Mouse (Mus musculus): ENCODE measurements at regions not wholly inside any gene's neighbourhood (a gene's known extent, or its start where the extent isn't known, plus 50 kb on each side); places are given as distances from the start of the nearest gene placed in this dataset.

DNA sequence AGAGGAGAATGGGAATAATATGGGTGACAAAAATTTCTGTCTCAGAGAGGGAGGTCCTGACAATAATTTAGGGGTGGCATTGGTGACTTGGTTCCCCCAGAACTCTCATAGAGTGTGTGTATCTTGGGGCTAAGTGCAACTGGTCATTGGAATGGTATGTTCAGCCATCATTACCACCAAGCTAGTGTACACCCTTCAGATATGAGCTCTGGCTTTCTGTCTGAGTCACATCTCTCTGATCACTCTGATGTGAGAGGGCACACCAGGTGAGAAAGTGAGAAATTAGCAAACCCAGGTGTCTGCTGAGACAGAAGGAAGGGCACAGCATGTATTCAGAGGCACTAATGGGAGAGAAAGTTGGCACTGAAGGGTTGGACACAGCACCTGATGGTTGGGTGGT, 642.8 kb downstream of the Zfp706 start:
- no peak for TF ChIP-seq CTCF (IDR thresholded peaks at IDR 0.05)
- DNase-seq (ENCODE audit: low read depth, low spot score), result no peak
- CTCF ChIA-PET, result no interaction called here
- H3K27me3 ChIP-seq, result no peaks in the 10 kb centered on the region
- no peak for ATAC-seq
- in situ Hi-C loops (cut with MboI; ENCODE audit: low pct_unique_long_range_greater_than_20kb), result no loop called here
- POLR2A ChIA-PET, result interaction anchor here (0.6 kb wide), 1 partner anchor 16 kb away, joined by 3 read pairs; no protein-coding TSS in a partner anchor

DNA sequence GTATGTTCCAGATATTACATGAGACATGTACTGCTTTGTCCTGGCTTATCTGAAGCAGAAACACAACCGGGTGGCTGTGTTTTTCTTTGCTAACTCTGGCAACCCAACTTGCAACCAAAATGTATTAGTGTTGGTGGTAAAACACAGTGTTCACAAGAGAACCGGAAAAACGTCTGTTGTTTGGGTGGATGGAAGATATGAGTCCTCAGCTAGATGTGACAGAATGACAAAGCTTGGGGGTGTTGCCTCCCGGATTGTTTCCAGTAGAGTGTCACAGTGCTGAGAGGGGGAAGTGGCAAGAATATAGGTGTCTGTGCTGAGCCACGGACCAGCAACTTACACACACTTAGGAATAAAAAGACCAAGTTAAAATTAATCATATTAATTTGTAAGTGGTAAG, 643.5 kb downstream of the Zfp706 start:
- ATAC-seq, result no peak
- no peak for TF ChIP-seq CTCF (IDR thresholded peaks at IDR 0.05)
- H3K27me3 ChIP-seq, result no peaks in the 10 kb centered on the region
- ChIA-PET CTCF (no interaction called here), POLR2A (no interaction called here)
- in situ Hi-C loops (cut with MboI; ENCODE audit: low pct_unique_long_range_greater_than_20kb), result no loop called here
- DNase-seq (ENCODE audit: low read depth, low spot score), result no peak

- no peak for ATAC-seq
Observed at GRCm38 (mm10) chr15:36362911-36363565, 644.5 kb downstream of the Zfp706 start.

GRCm38 (mm10) chr15:36361522-36362148, 645.9 kb downstream of the Zfp706 start:
- ChIA-PET POLR2A (no interaction called here), CTCF (interaction anchor here (0.8 to 1.4 kb wide), 3 partner anchors 14 to 127 kb away, joined by 3 read pairs; no protein-coding TSS in a partner anchor)
- in situ Hi-C loops (cut with MboI; ENCODE audit: low pct_unique_long_range_greater_than_20kb), result no loop called here
- no peaks in the 10 kb centered on the region for H3K27me3 ChIP-seq
- ATAC-seq (no peak), DNase-seq (ENCODE audit: low read depth, low spot score) (no peak)
- no peak for TF ChIP-seq CTCF (IDR thresholded peaks at IDR 0.05)

More at GRCm38 (mm10) chr15:36362911-36363565, 644.5 kb downstream of the Zfp706 start:
- TF ChIP-seq CTCF (IDR thresholded peaks at IDR 0.05), result peak; percentile 53
- H3K27me3 ChIP-seq, result no peaks in the 10 kb centered on the region
- DNase-seq (ENCODE audit: low read depth, low spot score), result no peak
- CTCF ChIA-PET, result interaction anchor here (1.0 kb wide), 2 partner anchors 11 to 18 kb away, joined by 3 to 4 read pairs; no protein-coding TSS in a partner anchor
- in situ Hi-C loops (cut with MboI; ENCODE audit: low pct_unique_long_range_greater_than_20kb), result no loop called here
- POLR2A ChIA-PET, result no interaction called here

GRCm38 (mm10) chr15:36360694-36361521, 646.7 kb downstream of the Zfp706 start:
- no peak for DNase-seq (ENCODE audit: low read depth, low spot score)
- no peaks in the 10 kb centered on the region for H3K27me3 ChIP-seq
- CTCF ChIA-PET, result interaction anchor here (0.6 to 1.4 kb wide), 4 partner anchors 13 to 127 kb away, joined by 3 read pairs; no protein-coding TSS in a partner anchor
- no peak for TF ChIP-seq CTCF (IDR thresholded peaks at IDR 0.05)
- in situ Hi-C loops (cut with MboI; ENCODE audit: low pct_unique_long_range_greater_than_20kb), result no loop called here
- ATAC-seq, result no peak
- POLR2A ChIA-PET, result no interaction called here

DNA sequence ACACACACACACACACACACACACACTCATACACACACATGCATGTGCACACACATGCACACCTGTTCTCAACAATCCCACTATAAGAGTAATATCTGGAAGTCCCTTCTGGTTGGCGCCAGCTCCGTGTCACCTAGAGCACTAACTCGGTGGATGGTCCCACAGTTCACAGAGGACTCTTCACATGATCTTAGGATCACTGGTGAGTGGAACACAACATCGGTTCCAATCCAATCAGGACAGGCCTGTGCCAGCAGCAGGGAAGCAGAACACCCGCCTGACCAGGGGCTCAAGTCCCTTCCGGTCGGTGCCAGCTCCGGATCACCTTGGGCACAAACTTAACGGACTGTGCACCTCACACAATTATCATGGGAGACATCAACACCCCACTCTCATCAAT, 651.7 kb downstream of the Zfp706 start:
- DNase-seq (ENCODE audit: low read depth, low spot score) (no peak), ATAC-seq (no peak)
- no peak for TF ChIP-seq CTCF (IDR thresholded peaks at IDR 0.05)
- ChIA-PET CTCF (no interaction called here), POLR2A (no interaction called here)
- in situ Hi-C loops (cut with MboI; ENCODE audit: low pct_unique_long_range_greater_than_20kb), result no loop called here
- H3K27me3 ChIP-seq, result no peaks in the 10 kb centered on the region

DNA sequence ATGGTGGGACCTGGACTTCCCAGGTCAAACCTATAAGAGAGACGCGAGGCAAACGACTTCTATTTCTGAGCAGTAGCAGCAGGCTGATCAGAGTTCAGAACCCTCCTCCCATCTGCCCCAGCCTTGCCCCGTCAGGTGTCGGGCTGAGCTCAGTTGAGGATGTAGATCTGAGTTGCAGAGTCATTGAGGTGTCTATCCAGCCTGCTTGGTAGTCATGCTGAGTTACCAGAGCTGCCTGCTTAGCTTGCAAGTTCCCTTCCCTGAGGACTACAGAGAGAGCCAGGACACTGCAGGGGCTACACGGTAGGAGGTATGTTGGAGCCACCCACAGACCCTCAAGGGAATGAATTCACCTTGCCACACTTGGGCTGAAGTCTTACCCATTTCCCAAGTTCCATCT, 653.0 kb downstream of the Zfp706 start:
- POLR2A ChIA-PET, result no interaction called here
- DNase-seq (ENCODE audit: low read depth, low spot score) (no peak), ATAC-seq (no peak)
- CTCF ChIA-PET, result interaction anchor here (1.3 kb wide), 1 partner anchor 9 kb away, joined by 3 read pairs; no protein-coding TSS in a partner anchor
- no peak for TF ChIP-seq CTCF (IDR thresholded peaks at IDR 0.05)
- no peaks in the 10 kb centered on the region for H3K27me3 ChIP-seq
- in situ Hi-C loops (cut with MboI; ENCODE audit: low pct_unique_long_range_greater_than_20kb), result no loop called here

DNA sequence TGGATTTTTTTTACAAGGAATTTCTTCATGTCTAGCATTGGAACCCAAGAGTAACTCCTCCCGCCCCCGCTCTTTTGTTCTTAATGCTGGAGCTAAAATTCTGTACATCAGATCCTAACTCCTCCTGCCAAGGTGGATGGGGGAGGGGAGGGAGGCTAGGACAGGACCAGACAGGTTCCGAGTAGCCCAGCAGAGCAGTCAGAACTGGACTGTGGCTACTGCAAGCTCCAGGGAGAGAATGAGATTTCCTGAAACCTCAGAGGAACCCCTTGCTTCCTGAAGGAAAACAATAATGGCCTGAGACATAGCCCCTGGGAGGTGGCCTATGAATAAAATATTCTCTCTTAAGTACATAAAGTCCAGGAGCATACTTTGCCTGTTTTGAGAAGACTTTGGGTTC, 653.8 kb downstream of the Zfp706 start:
- no peak for ATAC-seq
- TF ChIP-seq CTCF (IDR thresholded peaks at IDR 0.05), result no peak
- H3K27me3 ChIP-seq, result no peaks in the 10 kb centered on the region
- ChIA-PET POLR2A (no interaction called here), CTCF (interaction anchor here (1.3 kb wide), 1 partner anchor 8 kb away, joined by 3 read pairs; no protein-coding TSS in a partner anchor)
- in situ Hi-C loops (cut with MboI; ENCODE audit: low pct_unique_long_range_greater_than_20kb), result no loop called here
- no peak for DNase-seq (ENCODE audit: low read depth, low spot score)

- in situ Hi-C loops (cut with MboI; ENCODE audit: low pct_unique_long_range_greater_than_20kb), result no loop called here
- no peak for TF ChIP-seq CTCF (IDR thresholded peaks at IDR 0.05)
Observed at GRCm38 (mm10) chr15:36352929-36353328, 654.6 kb downstream of the Zfp706 start.

GRCm38 (mm10) chr15:36351693-36352092, 655.9 kb downstream of the Zfp706 start:
- in situ Hi-C loops (cut with MboI; ENCODE audit: low pct_unique_long_range_greater_than_20kb), result no loop called here
- CTCF ChIA-PET, result no interaction called here
- POLR2A ChIA-PET, result interaction anchor here (1.0 kb wide), 1 partner anchor 18 kb away, joined by 3 read pairs; no protein-coding TSS in a partner anchor
- no peak for ATAC-seq
- no peak for TF ChIP-seq CTCF (IDR thresholded peaks at IDR 0.05)
- no peak for DNase-seq (ENCODE audit: low read depth, low spot score)
- H3K27me3 ChIP-seq, result no peaks in the 10 kb centered on the region

More at GRCm38 (mm10) chr15:36352929-36353328, 654.6 kb downstream of the Zfp706 start:
- ATAC-seq (no peak), DNase-seq (ENCODE audit: low read depth, low spot score) (no peak)
- ChIA-PET POLR2A (interaction anchor here (1.0 kb wide), 1 partner anchor 19 kb away, joined by 3 read pairs; no protein-coding TSS in a partner anchor), CTCF (no interaction called here)
- H3K27me3 ChIP-seq, result no peaks in the 10 kb centered on the region
